Mouse (Mus musculus): ENCODE data around the gene Gid8. TPM values are rescaled to one million over a fixed set of nuclear protein-coding genes. Genes with fewer than 3 reads are reported as not detected.
"Not testable (repeated sequence)": the region's sequence is repeated elsewhere in the genome, so short reads cannot be mapped to it uniquely, and the experiment has no call there.

Gene Gid8
- polyA plus RNA-seq, 1 experiment from 2014 or later: 58.9 TPM

DNA sequence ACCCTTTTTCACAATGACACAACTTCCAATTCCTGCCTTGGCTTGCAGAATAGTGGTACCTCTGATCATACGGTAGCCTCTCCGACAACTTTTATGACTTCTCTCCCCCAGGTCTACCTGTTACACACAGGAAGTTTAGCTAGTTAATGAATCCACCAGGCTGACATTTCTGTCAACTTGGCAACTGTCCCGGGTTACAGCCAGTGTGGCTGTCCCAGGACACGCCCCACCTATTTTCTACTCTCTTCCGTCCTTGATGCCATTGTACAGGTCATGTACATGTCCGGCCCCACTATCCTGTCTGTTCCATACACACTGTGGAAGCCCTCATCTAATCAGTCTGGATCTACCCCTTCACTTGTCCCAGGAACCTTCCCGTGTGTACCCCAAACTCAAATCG lies 5.3 kb upstream of the Gid8 start:
- H3K9ac ChIP-seq (ENCODE audit: low read depth, low read length): no peak overlapping the region; the same call in 1 of the 2 replicates
- H3K36me3 ChIP-seq (ENCODE audit: control insufficient read depth, insufficient read depth, low read length): no peaks in the 10 kb centered on the region
- no peaks in the 10 kb centered on the region for H3K27me3 ChIP-seq (replicated peaks; ENCODE audit: control insufficient read depth, insufficient read depth, low read length)
- H3K4me1 ChIP-seq (ENCODE audit: control insufficient read depth, insufficient read depth, low read depth, low read length): peaks cover 34% of the 10 kb centered on the region
- no peak for ATAC-seq
- no peaks in the 10 kb centered on the region for H3K9me3 ChIP-seq (ENCODE audit: control insufficient read depth, low read length)
- H3K27ac ChIP-seq (ENCODE audit: low read depth, low read length): no peak overlapping the region
- H3K4me2 ChIP-seq (ENCODE audit: low read length): no peak overlapping the region
- H3K4me3 ChIP-seq (ENCODE audit: low read length): no peak overlapping the region
- 90% methylated on average over 8 of the region's 8 CpGs for WGBS

DNA sequence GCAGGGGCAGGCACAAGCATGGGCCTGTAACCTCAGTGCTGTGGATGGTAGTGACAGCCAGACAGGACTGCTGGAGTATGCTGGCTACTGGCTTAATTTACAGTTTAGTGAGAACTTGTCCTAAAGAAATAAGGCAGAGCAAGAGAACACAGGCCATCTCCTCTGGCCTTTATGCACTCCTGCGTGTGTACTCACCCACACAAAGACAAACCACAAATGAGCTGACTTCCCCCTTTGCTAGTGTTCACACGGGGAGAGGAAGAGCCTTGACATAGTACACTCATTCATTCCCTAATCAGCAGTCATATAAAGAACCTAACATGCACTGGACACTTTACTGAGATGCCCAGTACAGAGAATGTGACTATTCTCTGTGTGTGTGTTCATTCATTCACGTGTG lies 4.9 kb upstream of the Gid8 start:
- Histone ChIP-seq H3K9ac (ENCODE audit: low read depth, low read length) (no peak overlapping the region), H3K9me3 (ENCODE audit: control insufficient read depth, low read length) (no peaks in the 10 kb centered on the region), H3K27me3 (replicated peaks; ENCODE audit: control insufficient read depth, insufficient read depth, low read length) (no peaks in the 10 kb centered on the region), H3K36me3 (ENCODE audit: control insufficient read depth, insufficient read depth, low read length) (no peaks in the 10 kb centered on the region), H3K4me3 (ENCODE audit: low read length) (no peak overlapping the region), H3K4me2 (ENCODE audit: low read length) (no peak overlapping the region), H3K4me1 (ENCODE audit: control insufficient read depth, insufficient read depth, low read depth, low read length) (peaks cover 29% of the 10 kb centered on the region), H3K27ac (ENCODE audit: low read depth, low read length) (no peak overlapping the region)
- ATAC-seq: no peak
- WGBS: 92% methylated on average over 3 of the region's 3 CpGs

DNA sequence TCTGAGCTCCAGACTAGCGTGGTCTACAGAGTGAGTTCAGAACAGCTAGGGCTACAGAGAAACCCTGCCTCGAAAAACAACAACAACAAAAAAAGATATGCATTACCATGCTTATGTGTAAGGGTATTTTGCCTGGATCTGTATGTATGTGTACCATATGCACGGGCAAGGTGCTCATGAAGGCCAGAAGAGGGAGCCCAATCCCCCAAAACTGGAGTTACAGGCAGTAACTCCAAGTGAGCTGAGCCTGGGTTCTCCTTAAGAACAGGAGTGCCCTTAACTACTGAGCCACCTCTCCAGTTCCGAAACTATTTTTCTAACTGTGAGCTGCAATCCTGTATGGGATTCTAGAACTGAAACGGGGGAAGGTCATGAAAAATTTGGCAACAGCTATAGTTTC lies 3.9 kb upstream of the Gid8 start:
- no peak overlapping the region for H3K27ac ChIP-seq (ENCODE audit: low read depth, low read length)
- H3K4me2 ChIP-seq (ENCODE audit: low read length): no peak overlapping the region
- 93% methylated on average over 5 of the region's 5 CpGs for WGBS
- H3K4me1 ChIP-seq (ENCODE audit: control insufficient read depth, insufficient read depth, low read depth, low read length): peaks cover 22% of the 10 kb centered on the region
- no peaks in the 10 kb centered on the region for H3K27me3 ChIP-seq (replicated peaks; ENCODE audit: control insufficient read depth, insufficient read depth, low read length)
- ATAC-seq: no peak
- H3K4me3 ChIP-seq (ENCODE audit: low read length): no peak overlapping the region
- H3K9me3 ChIP-seq (ENCODE audit: control insufficient read depth, low read length): no peaks in the 10 kb centered on the region
- H3K36me3 ChIP-seq (ENCODE audit: control insufficient read depth, insufficient read depth, low read length): no peaks in the 10 kb centered on the region
- no peak overlapping the region for H3K9ac ChIP-seq (ENCODE audit: low read depth, low read length)

DNA sequence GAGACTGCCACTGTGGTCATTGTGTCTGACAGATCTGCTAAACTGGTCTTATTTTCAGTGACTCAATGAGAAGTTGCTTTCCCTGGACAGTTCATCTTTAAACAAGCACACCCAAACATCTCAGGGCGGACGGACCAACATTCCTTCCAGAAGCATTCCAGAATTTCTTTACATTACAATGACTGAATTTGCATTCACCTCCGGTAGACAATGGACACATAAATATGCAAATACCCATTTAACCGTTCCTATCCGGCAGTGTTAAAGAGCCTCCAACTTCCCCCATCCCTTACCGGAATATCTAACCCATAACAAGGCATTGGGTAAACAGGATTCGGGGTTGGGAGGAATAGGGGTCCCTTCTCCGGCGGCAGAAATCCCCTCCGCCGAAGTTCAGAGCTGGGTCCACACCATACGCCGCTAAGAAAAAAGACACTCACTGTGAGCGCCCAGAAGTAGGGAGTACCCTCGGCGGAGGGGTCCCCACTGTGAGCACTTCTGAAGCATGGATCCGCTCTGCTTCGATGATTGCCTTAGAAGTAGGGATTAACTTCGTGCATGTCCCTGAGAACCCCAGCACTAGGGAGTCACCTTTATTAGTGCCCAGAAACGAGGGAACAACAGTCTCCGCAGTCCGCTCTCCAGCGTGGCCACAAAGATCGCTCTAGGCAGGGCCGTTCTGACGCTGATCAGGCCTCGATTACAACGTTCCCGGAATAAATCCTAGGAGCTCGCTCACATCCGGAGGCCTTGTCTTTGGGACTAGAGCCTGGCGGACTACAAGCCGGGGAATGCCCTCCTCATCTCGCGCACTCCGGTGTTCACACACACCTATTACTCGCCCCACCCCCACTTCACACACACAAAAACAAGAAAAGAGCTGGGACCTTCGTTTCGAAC lies 644 bp upstream of the Gid8 start:
- peak; percentile 74 for ATAC-seq
- peaks cover 18% of the 10 kb centered on the region for H3K4me1 ChIP-seq (ENCODE audit: control insufficient read depth, insufficient read depth, low read depth, low read length)
- WGBS: under 1% methylated on average over 39 of the region's 39 CpGs

DNA sequence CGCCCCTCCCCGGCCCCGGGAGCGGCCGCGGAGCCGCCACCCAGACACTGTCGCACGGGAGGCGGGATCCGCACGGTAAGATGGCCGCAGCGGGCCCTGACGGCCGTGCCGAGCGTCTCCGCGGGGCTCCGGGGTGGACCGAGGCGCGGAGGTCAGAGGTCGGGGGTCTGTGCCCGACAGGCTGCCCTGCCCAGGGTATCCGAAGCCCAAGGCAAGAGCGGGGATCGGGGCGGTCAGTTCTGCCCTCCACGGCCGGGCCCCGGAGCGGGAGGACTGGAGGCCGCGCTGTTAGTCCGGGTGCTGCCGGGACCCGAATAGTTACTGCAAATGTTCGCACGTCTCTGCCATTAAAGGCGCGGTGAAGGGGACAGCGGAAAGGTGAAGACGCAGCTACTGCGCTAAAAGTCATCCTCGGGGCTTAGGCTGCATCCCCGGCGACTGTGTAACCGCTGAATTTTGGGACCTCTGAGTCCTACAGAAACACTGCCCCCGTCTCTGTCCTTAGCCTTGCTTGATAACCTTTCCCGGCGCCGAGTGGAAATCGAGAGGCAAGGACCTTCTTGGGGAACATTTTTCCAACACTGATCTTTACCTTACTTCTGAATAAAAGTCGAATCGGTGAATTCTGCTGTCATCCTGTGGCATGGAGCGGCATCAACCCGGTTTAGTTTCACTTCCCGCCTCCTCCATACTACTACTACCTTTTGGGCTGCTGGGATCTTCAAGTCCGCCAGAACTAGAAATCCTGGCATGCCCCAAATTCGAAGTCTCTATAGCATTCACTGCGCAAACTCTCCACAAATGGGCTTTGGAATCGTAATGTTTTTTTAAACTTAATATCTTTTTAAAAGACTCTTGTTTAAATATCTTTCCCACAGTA lies 599 bp downstream of the Gid8 start:
- Histone ChIP-seq H3K27me3 (replicated peaks; ENCODE audit: control insufficient read depth, insufficient read depth, low read length) (no peaks in the 10 kb centered on the region), H3K4me1 (ENCODE audit: control insufficient read depth, insufficient read depth, low read depth, low read length) (peaks cover 18% of the 10 kb centered on the region), H3K4me2 (ENCODE audit: low read length) (peak overlapping the region; percentile 89), H3K27ac (ENCODE audit: low read depth, low read length) (peak overlapping the region; percentile 92), H3K9me3 (ENCODE audit: control insufficient read depth, low read length) (no peaks in the 10 kb centered on the region), H3K4me3 (ENCODE audit: low read length) (peak overlapping the region; percentile 100), H3K36me3 (ENCODE audit: control insufficient read depth, insufficient read depth, low read length) (peaks cover 9% of the 10 kb centered on the region), H3K9ac (ENCODE audit: low read depth, low read length) (peak overlapping the region; percentile 100)
- peak; percentile 61 for ATAC-seq
- 2% methylated on average over 58 of the region's 64 CpGs for WGBS

More for the DNA sequence above, 644 bp upstream of the Gid8 start:
- peaks cover 4% of the 10 kb centered on the region for H3K36me3 ChIP-seq (ENCODE audit: control insufficient read depth, insufficient read depth, low read length)
- H3K27ac ChIP-seq (ENCODE audit: low read depth, low read length): peak overlapping the region; percentile 82
- peak overlapping the region; percentile 81 for H3K9ac ChIP-seq (ENCODE audit: low read depth, low read length)
- no peaks in the 10 kb centered on the region for H3K9me3 ChIP-seq (ENCODE audit: control insufficient read depth, low read length)
- H3K27me3 ChIP-seq (replicated peaks; ENCODE audit: control insufficient read depth, insufficient read depth, low read length): no peaks in the 10 kb centered on the region
- peak overlapping the region; percentile 92 for H3K4me2 ChIP-seq (ENCODE audit: low read length)
- peak overlapping the region; percentile 100 for H3K4me3 ChIP-seq (ENCODE audit: low read length)

DNA sequence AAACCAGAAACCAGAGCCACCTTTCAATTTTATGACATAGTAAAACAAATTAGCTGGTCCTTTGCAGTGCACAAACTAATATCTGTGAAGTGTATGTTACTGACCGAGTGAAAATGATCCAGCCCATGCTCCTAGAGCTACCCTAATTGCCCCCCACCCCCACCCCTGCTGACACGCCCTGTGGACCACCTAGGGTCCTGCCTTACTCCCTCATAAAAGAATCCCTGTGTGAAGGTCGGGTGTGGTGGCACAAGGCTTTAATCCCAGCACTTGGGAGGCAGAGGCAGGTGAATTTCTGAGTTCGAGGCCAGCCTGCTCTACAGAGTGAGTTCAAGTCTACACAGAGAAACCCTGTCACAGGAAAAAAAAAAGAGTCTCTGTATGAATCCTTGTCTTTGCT lies 1.6 kb downstream of the Gid8 start:
- WGBS: 70% methylated on average over 4 of the region's 4 CpGs
- ATAC-seq: no peak
- Histone ChIP-seq H3K36me3 (ENCODE audit: control insufficient read depth, insufficient read depth, low read length) (peaks cover 13% of the 10 kb centered on the region), H3K9me3 (ENCODE audit: control insufficient read depth, low read length) (no peaks in the 10 kb centered on the region), H3K27ac (ENCODE audit: low read depth, low read length) (no peak overlapping the region), H3K4me3 (ENCODE audit: low read length) (peak overlapping the region; percentile 100), H3K4me1 (ENCODE audit: control insufficient read depth, insufficient read depth, low read depth, low read length) (peaks cover 18% of the 10 kb centered on the region), H3K9ac (ENCODE audit: low read depth, low read length) (no peak overlapping the region), H3K4me2 (ENCODE audit: low read length) (peak overlapping the region; percentile 89), H3K27me3 (replicated peaks; ENCODE audit: control insufficient read depth, insufficient read depth, low read length) (no peaks in the 10 kb centered on the region)

DNA sequence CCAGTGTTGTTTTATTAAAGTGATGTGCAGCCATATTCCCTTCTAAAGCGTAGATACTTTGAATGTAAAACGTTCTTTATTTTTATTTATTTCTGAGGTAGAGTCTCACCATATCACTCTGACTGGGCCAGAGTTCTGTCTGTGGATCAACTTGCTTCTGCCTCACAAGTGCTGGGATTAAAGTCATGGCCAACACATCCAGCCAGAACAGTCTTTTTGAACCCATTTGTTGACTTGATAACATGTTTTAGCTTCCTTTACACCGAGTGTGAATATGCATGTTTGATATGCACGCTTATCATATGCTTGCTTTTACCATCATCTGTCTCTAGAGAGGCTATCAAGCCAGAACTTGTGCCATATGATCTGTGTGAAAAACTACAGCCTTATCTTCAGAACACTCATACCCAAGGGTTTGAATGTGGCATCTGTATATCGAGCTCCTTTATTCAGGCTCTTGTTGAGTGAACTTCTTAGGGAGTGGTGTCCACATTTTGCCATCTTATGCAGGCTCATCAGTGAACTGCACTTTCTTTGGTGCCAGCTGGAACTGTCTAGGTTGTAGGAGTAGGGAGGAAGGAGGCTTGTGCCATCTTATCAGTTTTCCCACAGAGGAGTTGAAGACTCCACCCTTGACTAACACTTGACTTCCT lies 2.2 kb downstream of the Gid8 start:
- H3K27me3 ChIP-seq (replicated peaks; ENCODE audit: control insufficient read depth, insufficient read depth, low read length): no peaks in the 10 kb centered on the region
- no peak for ATAC-seq

DNA sequence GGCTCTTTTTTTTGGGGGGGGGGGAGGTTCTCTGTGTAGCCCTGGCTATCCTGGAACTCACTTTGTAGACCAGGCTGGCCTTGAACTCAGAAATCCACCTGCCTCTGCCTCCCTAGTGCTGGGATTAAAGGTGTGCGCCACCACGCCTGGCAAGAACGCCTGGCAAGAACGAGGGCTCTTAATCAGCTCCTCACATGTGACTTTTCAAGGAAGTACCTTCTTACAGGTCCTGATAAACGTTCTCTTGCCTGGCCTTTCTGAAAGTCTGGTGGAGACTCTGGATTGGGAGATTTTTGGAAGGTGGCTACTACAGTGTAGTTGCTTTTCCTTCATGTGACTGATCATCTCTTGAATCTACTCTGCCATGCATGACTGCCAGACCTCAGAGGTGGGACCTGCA lies 12.8 kb downstream of the Gid8 start:
- WGBS: 94% methylated on average over 5 of the region's 5 CpGs
- H3K4me3 ChIP-seq (ENCODE audit: low read length); H3K27me3 ChIP-seq (replicated peaks; ENCODE audit: control insufficient read depth, insufficient read depth, low read length); ATAC-seq; H3K9ac ChIP-seq (ENCODE audit: low read depth, low read length); H3K9me3 ChIP-seq (ENCODE audit: control insufficient read depth, low read length); H3K27ac ChIP-seq (ENCODE audit: low read depth, low read length); H3K4me1 ChIP-seq (ENCODE audit: control insufficient read depth, insufficient read depth, low read depth, low read length); H3K4me2 ChIP-seq (ENCODE audit: low read length): not testable (repeated sequence)
- H3K36me3 ChIP-seq (ENCODE audit: control insufficient read depth, insufficient read depth, low read length): peaks cover 36% of the 10 kb centered on the region

More for the DNA sequence above, 2.2 kb downstream of the Gid8 start:
- no peak overlapping the region for H3K27ac ChIP-seq (ENCODE audit: low read depth, low read length)
- H3K4me3 ChIP-seq (ENCODE audit: low read length): no peak overlapping the region
- H3K4me2 ChIP-seq (ENCODE audit: low read length): no peak overlapping the region
- H3K4me1 ChIP-seq (ENCODE audit: control insufficient read depth, insufficient read depth, low read depth, low read length): peaks cover 18% of the 10 kb centered on the region
- no peaks in the 10 kb centered on the region for H3K9me3 ChIP-seq (ENCODE audit: control insufficient read depth, low read length)
- peaks cover 20% of the 10 kb centered on the region for H3K36me3 ChIP-seq (ENCODE audit: control insufficient read depth, insufficient read depth, low read length)
- H3K9ac ChIP-seq (ENCODE audit: low read depth, low read length): no peak overlapping the region
- 96% methylated on average over 5 of the region's 5 CpGs for whole genome bisulfite sequencing

Data from hindbrain, embryonic 16.5 days (tissue).